Mouse (Mus musculus): ENCODE results near the gene Plcb4. TPM values are rescaled to one million over a fixed set of nuclear protein-coding genes. Genes with fewer than 3 reads are reported as not detected.

The Plcb4 gene
- polyA plus RNA-seq, 1 experiment, result 6.1 TPM

GRCm38 (mm10) chr2:135717232-135718134 lies 58.7 kb downstream of the Plcb4 start:
- no peaks in the 10 kb centered on the region for H3K27me3 ChIP-seq (replicated peaks; ENCODE audit: control insufficient read depth, insufficient read depth, low read length)
- peak; percentile 56 for DNase-seq
- H3K36me3 ChIP-seq (ENCODE audit: control insufficient read depth, insufficient read depth, low read length), result no peaks in the 10 kb centered on the region
- WGBS, result 19% methylated on average over 16 of the region's 16 CpGs
- H3K4me3 ChIP-seq (ENCODE audit: insufficient read depth, low read depth, low read length), result peak overlapping the region; percentile 4; the same call in 1 of the 2 replicates
- no peak overlapping the region for H3K27ac ChIP-seq (ENCODE audit: insufficient read depth, low read depth, low read length)
- H3K4me1 ChIP-seq (ENCODE audit: control insufficient read depth, insufficient read depth, low read length), result no peaks in the 10 kb centered on the region; the same call in 1 of the 2 replicates
- TF ChIP-seq POLR2A (IDR thresholded peaks at IDR 0.05; ENCODE audit: low read depth, low read length) (no peak), CTCF (conservative IDR thresholded peaks at IDR 0.05; ENCODE audit: insufficient read depth, insufficient read length, low read depth, low read length) (no peak)

DNA sequence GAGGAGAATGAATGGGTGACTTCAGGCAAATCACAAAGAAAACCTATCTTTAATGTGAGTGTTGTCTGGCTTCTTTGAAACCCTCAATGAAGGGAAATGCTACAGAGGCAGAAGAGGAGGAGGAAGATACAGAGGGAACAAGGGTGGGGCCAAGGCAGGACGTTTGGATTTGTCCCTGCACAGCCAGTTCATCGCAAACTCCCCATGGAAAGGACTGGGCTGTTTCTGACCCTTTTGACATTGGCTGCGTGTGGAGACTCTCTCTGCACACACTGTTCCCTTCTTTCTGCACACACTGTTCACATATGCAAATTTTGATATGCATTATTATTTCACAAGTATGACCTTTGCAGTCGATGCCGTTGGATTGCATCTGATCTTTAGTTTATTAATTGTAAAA lies 63.3 kb downstream of the Plcb4 start:
- Histone ChIP-seq H3K27ac (ENCODE audit: insufficient read depth, low read depth, low read length) (no peak overlapping the region), H3K4me3 (ENCODE audit: insufficient read depth, low read depth, low read length) (no peak overlapping the region), H3K27me3 (replicated peaks; ENCODE audit: control insufficient read depth, insufficient read depth, low read length) (no peaks in the 10 kb centered on the region), H3K36me3 (ENCODE audit: control insufficient read depth, insufficient read depth, low read length) (no peaks in the 10 kb centered on the region), H3K4me1 (ENCODE audit: control insufficient read depth, insufficient read depth, low read length) (no peaks in the 10 kb centered on the region; the same call in 1 of the 2 replicates)
- 65% methylated on average over 5 of the region's 5 CpGs for WGBS
- TF ChIP-seq CTCF (conservative IDR thresholded peaks at IDR 0.05; ENCODE audit: insufficient read depth, insufficient read length, low read depth, low read length) (no peak), POLR2A (IDR thresholded peaks at IDR 0.05; ENCODE audit: low read depth, low read length) (no peak)
- no peak for DNase-seq

GRCm38 (mm10) chr2:135723387-135723786 lies 64.6 kb downstream of the Plcb4 start:
- TF ChIP-seq POLR2A (IDR thresholded peaks at IDR 0.05; ENCODE audit: low read depth, low read length) (no peak), CTCF (conservative IDR thresholded peaks at IDR 0.05; ENCODE audit: insufficient read depth, insufficient read length, low read depth, low read length) (no peak)
- Histone ChIP-seq H3K4me3 (ENCODE audit: insufficient read depth, low read depth, low read length) (no peak overlapping the region), H3K4me1 (ENCODE audit: control insufficient read depth, insufficient read depth, low read length) (no peaks in the 10 kb centered on the region; the same call in 1 of the 2 replicates), H3K27me3 (replicated peaks; ENCODE audit: control insufficient read depth, insufficient read depth, low read length) (no peaks in the 10 kb centered on the region), H3K27ac (ENCODE audit: insufficient read depth, low read depth, low read length) (no peak overlapping the region), H3K36me3 (ENCODE audit: control insufficient read depth, insufficient read depth, low read length) (no peaks in the 10 kb centered on the region)
- 98% methylated on average over 6 of the region's 6 CpGs for WGBS
- no peak for DNase-seq

- no peak overlapping the region for H3K27ac ChIP-seq (ENCODE audit: insufficient read depth, low read depth, low read length)
- WGBS, result 93% methylated on average over 10 of the region's 10 CpGs
- TF ChIP-seq POLR2A (IDR thresholded peaks at IDR 0.05; ENCODE audit: low read depth, low read length), result no peak
- TF ChIP-seq CTCF (conservative IDR thresholded peaks at IDR 0.05; ENCODE audit: insufficient read depth, insufficient read length, low read depth, low read length), result no peak
- H3K27me3 ChIP-seq (replicated peaks; ENCODE audit: control insufficient read depth, insufficient read depth, low read length), result no peaks in the 10 kb centered on the region
- DNase-seq, result no peak
- H3K4me1 ChIP-seq (ENCODE audit: control insufficient read depth, insufficient read depth, low read length), result no peaks in the 10 kb centered on the region; the same call in 1 of the 2 replicates
- no peak overlapping the region for H3K4me3 ChIP-seq (ENCODE audit: insufficient read depth, low read depth, low read length)
- no peaks in the 10 kb centered on the region for H3K36me3 ChIP-seq (ENCODE audit: control insufficient read depth, insufficient read depth, low read length)
Measured at GRCm38 (mm10) chr2:135724489-135724888, 65.7 kb downstream of the Plcb4 start.

DNA sequence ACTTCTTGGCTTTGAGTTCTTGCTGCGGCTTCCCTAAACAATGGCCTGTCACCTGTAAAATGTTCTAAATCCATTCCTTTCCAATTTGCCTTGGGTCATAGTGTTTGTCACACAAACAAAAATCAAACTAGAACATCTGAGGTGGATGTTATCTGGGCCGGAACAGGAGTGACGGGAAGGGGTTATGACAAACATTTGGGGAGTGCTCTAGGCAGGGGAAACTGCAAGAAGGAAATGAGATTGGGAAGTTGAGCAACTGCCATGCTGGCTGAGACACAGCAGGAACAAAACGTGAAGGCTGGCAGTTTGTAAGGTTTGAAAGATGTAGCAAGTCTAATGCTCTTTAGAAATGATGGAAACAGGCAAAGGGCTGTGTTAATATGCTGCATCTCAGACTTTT lies 66.6 kb downstream of the Plcb4 start:
- 54% methylated on average over 4 of the region's 4 CpGs for WGBS
- peak overlapping the region; percentile 43; the same call in 1 of the 2 replicates for H3K27ac ChIP-seq (ENCODE audit: insufficient read depth, low read depth, low read length)
- no peaks in the 10 kb centered on the region for H3K27me3 ChIP-seq (replicated peaks; ENCODE audit: control insufficient read depth, insufficient read depth, low read length)
- no peaks in the 10 kb centered on the region for H3K36me3 ChIP-seq (ENCODE audit: control insufficient read depth, insufficient read depth, low read length)
- TF ChIP-seq CTCF (conservative IDR thresholded peaks at IDR 0.05; ENCODE audit: insufficient read depth, insufficient read length, low read depth, low read length) (no peak), POLR2A (IDR thresholded peaks at IDR 0.05; ENCODE audit: low read depth, low read length) (no peak)
- H3K4me1 ChIP-seq (ENCODE audit: control insufficient read depth, insufficient read depth, low read length), result no peaks in the 10 kb centered on the region; the same call in 1 of the 2 replicates
- peak; percentile 67 for DNase-seq
- H3K4me3 ChIP-seq (ENCODE audit: insufficient read depth, low read depth, low read length), result no peak overlapping the region

DNA sequence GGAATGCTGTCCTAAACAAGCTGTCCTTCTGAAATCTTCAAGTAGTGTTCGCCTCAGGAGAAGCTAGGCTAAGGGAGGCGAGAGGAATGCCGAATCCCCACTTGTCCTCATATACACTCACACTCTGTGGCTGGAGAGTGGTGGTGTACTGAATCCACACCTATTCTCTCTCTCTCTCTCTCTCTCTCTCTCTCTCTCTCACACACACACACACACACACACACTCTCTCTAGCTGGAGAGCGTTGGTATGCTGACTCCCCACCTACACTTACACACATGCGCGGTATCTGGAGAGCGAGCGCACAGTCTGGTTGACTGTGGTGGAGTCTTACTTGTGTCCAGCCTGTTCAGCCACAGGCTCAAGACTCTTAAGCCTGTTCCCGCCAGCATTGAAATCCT lies 68.3 kb downstream of the Plcb4 start:
- H3K27ac ChIP-seq (ENCODE audit: insufficient read depth, low read depth, low read length), result no peak overlapping the region
- WGBS, result 83% methylated on average over 9 of the region's 9 CpGs

GRCm38 (mm10) chr2:135727925-135728324 lies 69.1 kb downstream of the Plcb4 start:
- Histone ChIP-seq H3K27me3 (replicated peaks; ENCODE audit: control insufficient read depth, insufficient read depth, low read length) (no peaks in the 10 kb centered on the region), H3K36me3 (ENCODE audit: control insufficient read depth, insufficient read depth, low read length) (no peaks in the 10 kb centered on the region), H3K27ac (ENCODE audit: insufficient read depth, low read depth, low read length) (no peak overlapping the region), H3K4me1 (ENCODE audit: control insufficient read depth, insufficient read depth, low read length) (peaks cover 2% of the 10 kb centered on the region; the same call in 1 of the 2 replicates), H3K4me3 (ENCODE audit: insufficient read depth, low read depth, low read length) (no peak overlapping the region)
- DNase-seq, result no peak
- WGBS, result 69% methylated on average over 4 of the region's 4 CpGs
- no peak for TF ChIP-seq CTCF (conservative IDR thresholded peaks at IDR 0.05; ENCODE audit: insufficient read depth, insufficient read length, low read depth, low read length)
- TF ChIP-seq POLR2A (IDR thresholded peaks at IDR 0.05; ENCODE audit: low read depth, low read length), result no peak

More for the DNA sequence above, 68.3 kb downstream of the Plcb4 start:
- Histone ChIP-seq H3K36me3 (ENCODE audit: control insufficient read depth, insufficient read depth, low read length) (no peaks in the 10 kb centered on the region), H3K4me1 (ENCODE audit: control insufficient read depth, insufficient read depth, low read length) (peaks cover 2% of the 10 kb centered on the region), H3K4me3 (ENCODE audit: insufficient read depth, low read depth, low read length) (no peak overlapping the region), H3K27me3 (replicated peaks; ENCODE audit: control insufficient read depth, insufficient read depth, low read length) (no peaks in the 10 kb centered on the region)
- TF ChIP-seq POLR2A (IDR thresholded peaks at IDR 0.05; ENCODE audit: low read depth, low read length) (no peak), CTCF (conservative IDR thresholded peaks at IDR 0.05; ENCODE audit: insufficient read depth, insufficient read length, low read depth, low read length) (no peak)
- DNase-seq, result no peak
